Mouse (Mus musculus): ENCODE results near the gene Agl. TPM values are rescaled to one million over a fixed set of nuclear protein-coding genes. Genes with fewer than 3 reads are reported as not detected.
"Not testable (repeated sequence)": the region's sequence is repeated elsewhere in the genome, so short reads cannot be mapped to it uniquely, and the experiment has no call there.

Gene Agl
- total RNA-seq, 2 experiments from 2014 or later = 43.5 to 66.5 TPM

DNA sequence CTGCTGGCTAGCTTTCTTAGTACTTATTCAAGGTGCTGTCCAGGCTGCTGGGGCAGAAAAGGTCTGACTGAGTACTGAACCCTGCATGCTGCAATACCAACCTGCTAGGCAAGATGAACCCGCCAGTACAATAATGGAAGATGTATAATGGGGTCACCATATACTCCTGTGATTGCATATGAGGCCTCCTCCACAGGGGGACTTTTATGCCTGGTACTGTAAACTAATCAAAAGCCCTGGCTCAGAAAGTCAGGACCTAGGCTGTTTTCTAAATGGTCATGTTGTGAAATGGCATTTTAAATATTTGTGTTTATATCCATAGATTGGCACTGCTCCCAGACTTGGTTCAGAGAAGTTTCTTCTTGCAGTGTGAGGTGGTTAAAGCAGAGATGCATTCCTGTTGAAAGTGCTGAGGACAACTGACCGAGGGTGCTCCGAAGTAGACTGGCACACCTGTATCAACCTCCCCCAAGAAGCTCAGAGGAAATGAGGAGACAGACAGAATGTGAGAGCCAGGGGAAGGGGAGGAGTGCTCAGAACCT is 8.8 kb upstream of the Agl start:
- no peak for DNase-seq

- DNase-seq = no peak
Observed at GRCm38 (mm10) chr3:116815916-116816315, 8.0 kb upstream of the Agl start.

- DNase-seq = no peak
Observed at GRCm38 (mm10) chr3:116815305-116815797, 7.4 kb upstream of the Agl start.

GRCm38 (mm10) chr3:116812946-116813345 is 5.0 kb upstream of the Agl start:
- DNase-seq = no peak

GRCm38 (mm10) chr3:116810351-116810750 is 2.4 kb upstream of the Agl start:
- DNase-seq = not testable (repeated sequence)

DNA sequence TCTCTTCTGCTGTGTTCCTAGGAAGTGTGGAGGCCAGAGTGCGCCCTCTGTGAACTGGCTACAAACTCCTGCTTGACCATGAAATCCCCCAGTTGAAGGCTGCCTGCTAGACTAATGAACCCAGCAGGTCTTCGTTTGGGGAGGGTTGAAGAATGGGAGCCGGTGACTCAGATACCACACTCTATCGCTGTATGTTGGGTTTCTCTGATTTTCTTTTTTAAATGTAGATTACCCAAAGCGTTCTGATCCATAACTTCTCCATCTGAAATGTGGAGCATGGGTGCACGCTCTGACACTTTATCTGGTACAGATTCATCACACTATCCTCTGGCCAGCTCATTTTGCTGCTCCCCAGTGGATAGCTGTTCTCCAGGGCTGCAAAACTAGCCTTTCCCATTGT is 1.3 kb upstream of the Agl start:
- DNase-seq = no peak

DNA sequence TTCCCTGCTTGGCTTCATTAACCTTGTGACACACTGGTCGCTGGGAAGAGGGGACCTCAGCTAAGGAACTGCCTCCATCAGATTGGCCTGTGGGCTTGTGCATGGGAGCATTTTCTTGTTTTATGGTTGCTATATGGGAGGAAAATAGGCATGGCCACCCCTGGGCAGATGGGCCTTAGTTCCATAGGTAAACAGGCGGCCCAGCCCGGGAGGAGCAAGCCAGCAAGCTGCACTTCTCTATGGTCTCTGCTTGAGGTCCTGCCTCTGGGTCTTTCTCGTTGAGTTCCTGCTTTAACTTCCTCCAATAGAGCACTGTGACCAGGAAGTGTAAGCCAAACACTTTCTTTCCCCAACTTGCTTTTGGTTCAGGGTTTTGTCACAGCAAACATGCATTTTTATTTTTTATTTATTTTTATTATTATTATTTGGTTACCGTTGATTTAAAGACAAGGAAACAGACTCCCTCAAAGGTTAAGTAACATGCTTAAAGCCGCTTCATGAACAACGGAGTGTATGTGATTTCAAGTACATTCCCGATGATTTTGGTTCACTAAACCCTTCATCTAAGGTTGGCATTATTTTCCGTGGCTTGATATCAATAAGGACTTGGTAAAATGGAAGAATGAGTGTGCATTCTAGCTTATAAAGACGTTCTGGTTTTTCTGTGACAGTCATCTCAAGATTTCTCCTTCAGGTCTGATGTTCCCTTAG is 696 bp upstream of the Agl start:
- DNase-seq = peak; percentile 38

- DNase-seq = no peak
Observed at GRCm38 (mm10) chr3:116805866-116806265, 2.1 kb downstream of the Agl start.

DNA sequence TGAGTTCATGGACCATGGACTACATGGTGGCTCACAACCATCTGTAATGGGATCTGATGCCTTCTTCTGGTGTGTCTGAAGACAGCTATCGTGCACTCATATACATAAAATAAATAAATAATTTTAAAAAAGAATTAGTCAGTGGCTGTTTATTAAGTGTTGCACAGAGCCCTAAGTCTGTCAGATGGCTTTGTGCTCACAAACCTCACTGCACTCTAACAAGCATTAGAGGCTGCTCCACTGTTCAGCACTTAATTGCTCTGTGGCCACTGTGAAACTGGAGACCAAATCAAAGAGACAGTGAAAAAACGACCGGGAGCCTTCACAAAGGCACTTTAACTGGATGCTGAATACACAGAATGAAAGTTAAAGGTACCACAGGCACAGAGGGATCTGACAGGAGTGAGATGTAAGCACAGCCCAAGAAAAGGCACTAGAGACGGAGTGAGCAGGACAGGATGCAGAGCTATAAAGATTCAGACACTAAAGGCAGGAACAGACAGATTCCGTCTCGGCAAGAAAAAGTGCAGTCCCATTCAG is 3.1 kb downstream of the Agl start:
- no peak for DNase-seq

DNA sequence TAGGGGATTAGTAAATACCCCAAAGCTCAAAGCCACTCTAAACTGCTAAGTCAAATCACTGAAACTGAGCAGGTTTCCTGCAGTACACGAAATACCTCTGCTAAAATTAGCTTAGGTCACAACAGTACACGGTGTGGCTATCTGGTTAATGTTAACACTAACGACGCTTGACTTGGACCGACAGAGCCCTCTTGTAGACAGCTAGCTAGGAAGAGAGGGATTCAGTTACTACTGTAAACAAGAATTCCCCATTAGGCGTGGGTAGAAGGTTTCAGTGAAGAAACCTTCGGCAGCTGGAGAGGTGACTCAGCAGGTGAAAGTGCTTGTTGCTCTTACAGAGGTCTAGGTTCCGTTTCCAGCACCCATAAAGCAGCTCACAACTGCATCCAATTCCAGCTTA is 6.2 kb downstream of the Agl start:
- DNase-seq = no peak

DNA sequence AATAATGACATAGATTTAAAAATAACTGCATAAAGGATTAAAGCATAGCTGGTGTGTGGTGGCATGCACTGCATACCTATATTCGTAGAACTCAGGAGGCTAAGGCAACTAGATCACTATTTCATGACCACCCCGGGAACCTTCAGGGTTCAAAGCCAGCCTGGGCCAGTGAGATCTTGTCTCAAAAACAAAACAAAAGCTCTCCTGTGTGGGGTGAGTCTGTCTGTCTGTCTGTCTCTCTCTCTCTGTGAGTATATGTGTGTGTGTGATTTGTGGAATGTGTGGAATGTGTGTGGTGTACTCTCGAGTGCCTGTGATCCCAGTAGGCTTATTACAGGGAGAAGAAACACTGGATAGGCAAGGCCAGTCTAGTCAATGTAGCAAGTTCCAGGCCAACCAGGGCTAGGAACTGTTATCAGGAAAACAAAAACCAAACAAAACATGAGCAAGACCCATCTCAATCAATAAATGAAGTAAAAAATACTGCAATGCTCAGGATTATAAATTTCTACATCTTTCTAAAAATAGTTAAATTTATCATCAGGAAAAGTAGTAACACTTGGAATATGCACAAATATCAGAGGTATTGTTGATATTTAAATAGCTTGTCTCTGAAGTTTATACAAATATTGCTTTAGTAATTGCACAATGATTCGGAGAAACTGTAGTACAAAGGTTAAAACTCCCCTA is 9.0 kb downstream of the Agl start:
- no peak for DNase-seq

- no peak for DNase-seq
Observed at GRCm38 (mm10) chr3:116788851-116789250, 19.1 kb downstream of the Agl start.

GRCm38 (mm10) chr3:116786543-116786942 is 21.4 kb downstream of the Agl start:
- DNase-seq = no peak

DNA sequence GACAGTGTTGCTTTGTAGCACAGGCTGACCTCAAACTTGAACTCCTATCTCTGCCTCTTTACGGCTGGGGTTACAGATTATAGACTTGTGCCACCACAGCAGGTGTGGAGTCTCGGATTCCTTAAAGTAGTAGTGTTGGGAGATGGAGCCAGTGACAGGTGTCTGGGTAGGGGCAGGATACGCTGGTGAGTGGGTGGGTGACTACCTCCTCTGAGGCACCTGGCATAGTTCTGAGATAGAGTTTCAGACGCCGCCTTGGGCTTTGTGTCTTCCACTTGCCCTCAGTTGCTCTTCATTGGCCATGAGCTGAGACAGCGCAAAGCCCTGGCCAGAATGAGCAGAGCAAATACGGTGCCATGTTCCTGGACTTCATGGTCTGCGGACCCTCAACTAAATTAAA is 22.1 kb downstream of the Agl start:
- no peak for DNase-seq

- DNase-seq = no peak
Observed at GRCm38 (mm10) chr3:116784811-116785210, 23.2 kb downstream of the Agl start.

- no peak for DNase-seq
Observed at GRCm38 (mm10) chr3:116784290-116784689, 23.7 kb downstream of the Agl start.

DNA sequence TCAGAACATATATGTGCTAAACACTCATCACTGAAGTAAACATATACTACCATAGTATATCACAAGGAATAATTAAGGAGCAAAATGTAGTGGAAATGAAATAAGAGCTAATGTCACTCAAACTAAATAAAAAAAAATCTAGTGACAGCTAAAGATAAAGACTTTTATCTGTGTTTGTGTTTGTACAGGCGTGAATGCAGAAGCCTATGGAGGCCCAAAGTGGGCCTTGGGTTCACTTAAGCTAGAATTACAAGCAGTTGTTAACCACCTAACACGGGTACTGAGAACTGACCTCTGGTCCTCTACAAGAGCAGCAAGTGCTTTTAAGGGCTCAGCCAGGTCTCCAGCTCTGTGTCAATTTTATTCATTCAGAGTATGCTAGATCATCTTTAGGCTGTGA is 31.0 kb downstream of the Agl start:
- no peak for DNase-seq

DNA sequence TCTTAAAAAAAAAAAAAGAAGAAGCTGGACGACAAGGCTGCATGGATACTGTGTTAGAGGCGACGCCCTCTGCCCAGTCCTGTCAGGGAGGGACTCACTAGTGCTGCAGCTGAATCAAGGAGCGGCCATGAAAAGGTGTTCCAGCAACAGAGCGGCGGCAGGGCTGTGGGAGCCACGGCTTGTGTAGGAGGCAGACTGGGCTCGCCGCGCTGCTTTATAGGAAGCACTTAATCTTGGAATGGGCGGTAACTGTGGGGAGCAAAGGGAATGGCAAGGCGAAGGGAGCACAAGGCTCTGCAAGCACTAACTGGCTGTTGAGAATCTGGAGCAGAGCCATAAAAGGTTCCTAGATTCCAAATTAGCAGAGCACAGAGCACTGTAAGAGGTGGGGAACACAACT is 34.1 kb downstream of the Agl start:
- no peak for DNase-seq

- peak; percentile 6 for DNase-seq
Observed at GRCm38 (mm10) chr3:116771597-116771996, 36.4 kb downstream of the Agl start.

DNA sequence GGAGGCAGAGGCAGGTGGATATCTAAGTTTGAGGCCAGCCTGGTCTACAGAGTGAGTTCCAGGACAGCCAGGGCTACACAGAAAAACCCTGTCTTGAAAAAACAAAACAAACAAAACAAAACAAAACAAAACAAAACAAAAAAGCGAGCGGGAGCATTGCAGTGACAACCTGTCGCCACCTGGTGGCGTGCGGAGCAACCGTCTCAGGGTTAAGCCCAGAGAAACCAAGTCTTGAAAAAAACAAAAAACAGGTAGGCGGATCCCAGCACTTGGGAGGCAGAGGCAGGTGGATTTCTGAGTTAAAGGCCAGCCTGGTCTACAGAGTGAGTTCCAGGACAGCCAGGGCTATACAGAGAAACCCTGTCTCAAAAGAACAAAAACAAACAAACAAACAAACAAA is 41.0 kb downstream of the Agl start:
- DNase-seq = peak; percentile 15

DNA sequence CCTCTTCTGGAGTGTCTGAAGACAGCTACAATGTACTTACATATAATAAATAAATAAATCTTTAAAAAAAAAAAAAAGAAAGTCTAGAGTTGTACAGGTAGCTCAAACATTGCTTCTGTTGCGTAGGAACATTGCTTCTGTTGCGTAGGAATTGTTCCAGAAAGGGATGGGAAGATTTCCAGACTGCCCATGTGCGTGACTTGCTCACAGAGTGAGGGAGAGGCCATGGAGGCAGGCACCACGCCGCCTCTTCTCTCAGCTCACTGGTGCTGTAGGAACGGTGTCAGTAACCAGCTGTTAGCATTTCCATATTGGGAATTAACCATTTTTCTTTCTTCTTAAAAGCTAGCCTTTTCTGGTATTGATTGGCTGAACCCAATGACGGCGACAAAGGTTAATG is 55.1 kb downstream of the Agl start:
- DNase-seq = no peak

GRCm38 (mm10) chr3:116751191-116751860 is 56.6 kb downstream of the Agl start:
- peak; percentile 60 for DNase-seq
